Mouse (Mus musculus) subcutaneous adipose tissue, adult 2 months (tissue): Measurements from ENCODE around the gene Fthl17c. TPM values are rescaled to one million over a fixed set of nuclear protein-coding genes. Genes with fewer than 3 reads are reported as not detected.

Experiments used
- polyA plus RNA-seq: library from polyadenylated mRNA; depleted of rRNA; stranded (reverse); fragments of >200 nt; gene quantifications from 2 replicates; pipeline ENCODE4 v1.2.3, GENCODE M21; 2012; ENCODE audit warnings: low replicate concordance; rRNA removed

Fthl17c gene
- not detected in 2 replicates for polyA plus RNA-seq

DNA sequence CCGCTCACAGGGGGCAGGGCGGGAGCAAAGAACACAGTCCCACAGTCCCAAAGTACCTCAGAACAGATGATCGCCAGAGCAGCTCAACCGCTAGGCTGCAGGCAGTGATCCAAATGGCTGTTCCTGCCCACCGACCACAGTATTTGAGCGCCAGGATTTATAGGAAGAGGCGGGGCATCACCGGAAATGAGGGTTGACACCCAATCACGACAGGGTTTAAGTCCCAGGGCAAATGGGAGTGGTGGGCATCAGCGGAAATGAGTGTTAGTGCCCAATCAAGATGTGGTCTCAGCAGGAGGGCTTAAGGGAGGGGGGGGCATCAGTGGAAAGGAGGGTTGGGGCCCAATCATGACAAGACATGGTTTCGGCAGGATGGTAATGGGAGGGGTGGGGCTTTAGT, at the start of gene Fthl17c:
Gene Fthl17c (minus strand): TSS at position 101 of the 400 bp plus-strand sequence.

DNA sequence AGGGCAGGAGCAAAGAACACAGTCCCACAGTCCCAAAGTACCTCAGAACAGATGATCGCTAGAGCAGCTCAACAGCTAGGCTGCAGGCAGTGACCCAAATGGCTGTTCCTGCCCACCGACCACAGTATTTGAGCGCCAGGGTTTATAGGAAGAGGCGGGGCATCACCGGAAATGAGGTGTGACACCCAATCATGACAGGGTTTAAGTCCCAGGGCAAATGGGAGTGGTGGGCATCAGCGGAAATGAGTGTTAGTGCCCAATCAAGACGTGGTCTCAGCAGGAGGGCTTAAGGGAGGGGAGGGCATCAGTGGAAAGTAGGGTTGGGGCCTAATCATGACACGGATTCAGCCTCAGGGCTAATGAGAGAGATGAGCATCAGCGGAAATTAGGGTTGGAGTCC, 10.3 kb upstream of the Fthl17c start, which contains the start of gene Fthl17d:
Gene Fthl17d (minus strand): TSS at position 101 of the 400 bp plus-strand sequence.

DNA sequence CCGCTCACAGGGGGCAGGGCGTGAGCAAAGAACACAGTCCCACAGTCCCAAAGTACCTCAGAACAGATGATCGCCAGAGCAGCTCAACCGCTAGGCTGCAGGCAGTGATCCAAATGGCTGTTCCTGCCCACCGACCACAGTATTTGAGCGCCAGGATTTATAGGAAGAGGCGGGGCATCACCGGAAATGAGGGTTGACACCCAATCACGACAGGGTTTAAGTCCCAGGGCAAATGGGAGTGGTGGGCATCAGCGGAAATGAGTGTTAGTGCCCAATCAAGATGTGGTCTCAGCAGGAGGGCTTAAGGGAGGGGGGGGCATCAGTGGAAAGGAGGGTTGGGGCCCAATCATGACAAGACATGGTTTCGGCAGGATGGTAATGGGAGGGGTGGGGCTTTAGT, 13.5 kb downstream of the Fthl17c start, which contains the start of gene Fthl17b:
Gene Fthl17b (minus strand): TSS at position 101 of the 400 bp plus-strand sequence.

Other genes starting within 250 kb of the Fthl17c start
- not detected in 2 replicates for gene Ssx9, start 228.1 kb downstream of the Fthl17c start, polyA plus RNA-seq
- gene Ssxb5, start 172.9 kb downstream of the Fthl17c start, polyA plus RNA-seq: not detected in 2 replicates
- not detected in 2 replicates for gene Gm6592, start 132.6 kb downstream of the Fthl17c start, polyA plus RNA-seq
- gene Gm5751, start 102.3 kb downstream of the Fthl17c start, polyA plus RNA-seq: not detected in 2 replicates
- gene B630019K06Rik, start 84.2 kb downstream of the Fthl17c start, polyA plus RNA-seq: 0.60 and 2.9 TPM in 2 replicates
- gene Fthl17b, start 13.6 kb downstream of the Fthl17c start, polyA plus RNA-seq: not detected in 2 replicates
- not detected in 2 replicates for gene Fthl17d, start 10.2 kb upstream of the Fthl17c start, polyA plus RNA-seq
- gene Fthl17e, start 56.9 kb upstream of the Fthl17c start, polyA plus RNA-seq: not detected in 2 replicates
- not detected in 2 replicates for gene Fthl17f, start 86.5 kb upstream of the Fthl17c start, polyA plus RNA-seq
- gene 4930402K13Rik, start 128.0 kb upstream of the Fthl17c start, polyA plus RNA-seq: not detected in 2 replicates
- gene Lancl3, start 223.3 kb upstream of the Fthl17c start, polyA plus RNA-seq: 0.24 and 0.44 TPM in 2 replicates